Mouse (Mus musculus): ENCODE data around the gene Wdfy4. TPM values are rescaled to one million over a fixed set of nuclear protein-coding genes. Genes with fewer than 3 reads are reported as not detected.

Gene Wdfy4
- polyA plus RNA-seq, 1 experiment from 2014 or later = 0.22 TPM

- Histone ChIP-seq H3K4me3 (no peak overlapping the region), H3K27me3 (replicated peaks) (no peaks in the 10 kb centered on the region), H3K4me2 (no peak overlapping the region), H3K9ac (no peak overlapping the region), H3K9me3 (replicated peaks) (no peaks in the 10 kb centered on the region), H3K4me1 (replicated peaks) (no peaks in the 10 kb centered on the region), H3K27ac (ENCODE audit: poor library complexity, severe bottlenecking) (no peak overlapping the region), H3K36me3 (no peaks in the 10 kb centered on the region)
- WGBS = 88% methylated on average over 21 of the region's 21 CpGs
- ATAC-seq (ENCODE audit: insufficient number of reproducible peaks, low FRiP score) = no peak
These were observed 4.6 kb upstream of the Wdfy4 start for GRCm38 (mm10) chr14:33189849-33190423.

DNA sequence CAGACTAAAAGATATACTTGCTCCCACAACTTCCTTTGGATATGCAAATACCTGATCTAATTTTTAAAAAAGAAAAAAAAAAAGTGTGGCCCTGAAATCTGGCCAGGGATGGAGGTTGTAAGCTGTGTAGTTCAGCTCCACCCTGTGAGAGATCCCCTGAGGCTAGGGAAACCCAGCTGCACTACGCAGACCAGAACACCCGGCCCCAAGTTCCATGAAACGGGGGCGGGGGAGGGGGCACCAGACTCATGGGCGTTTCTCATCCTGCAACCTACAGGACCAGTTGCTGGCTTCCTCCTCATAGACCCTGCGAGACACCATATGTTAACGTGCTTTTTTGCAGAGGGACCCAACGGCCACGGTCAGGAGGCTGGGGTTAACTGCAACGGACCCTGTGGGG is 3.9 kb upstream of the Wdfy4 start:
- Histone ChIP-seq H3K9ac (no peak overlapping the region), H3K27me3 (replicated peaks) (no peaks in the 10 kb centered on the region), H3K4me1 (replicated peaks) (no peaks in the 10 kb centered on the region), H3K9me3 (replicated peaks) (no peaks in the 10 kb centered on the region), H3K4me3 (no peak overlapping the region), H3K36me3 (no peaks in the 10 kb centered on the region), H3K4me2 (no peak overlapping the region), H3K27ac (ENCODE audit: poor library complexity, severe bottlenecking) (no peak overlapping the region)
- no peak for ATAC-seq (ENCODE audit: insufficient number of reproducible peaks, low FRiP score)
- 65% methylated on average over 10 of the region's 10 CpGs for WGBS

GRCm38 (mm10) chr14:33187201-33187600 is 1.9 kb upstream of the Wdfy4 start:
- no peak for ATAC-seq (ENCODE audit: insufficient number of reproducible peaks, low FRiP score)
- no peaks in the 10 kb centered on the region for H3K27me3 ChIP-seq (replicated peaks)
- no peaks in the 10 kb centered on the region for H3K4me1 ChIP-seq (replicated peaks)
- H3K27ac ChIP-seq (ENCODE audit: poor library complexity, severe bottlenecking) = no peak overlapping the region
- H3K9me3 ChIP-seq (replicated peaks) = no peaks in the 10 kb centered on the region
- H3K9ac ChIP-seq = no peak overlapping the region
- WGBS = 67% methylated on average over 4 of the region's 4 CpGs
- H3K4me2 ChIP-seq = no peak overlapping the region
- no peaks in the 10 kb centered on the region for H3K36me3 ChIP-seq
- no peak overlapping the region for H3K4me3 ChIP-seq

DNA sequence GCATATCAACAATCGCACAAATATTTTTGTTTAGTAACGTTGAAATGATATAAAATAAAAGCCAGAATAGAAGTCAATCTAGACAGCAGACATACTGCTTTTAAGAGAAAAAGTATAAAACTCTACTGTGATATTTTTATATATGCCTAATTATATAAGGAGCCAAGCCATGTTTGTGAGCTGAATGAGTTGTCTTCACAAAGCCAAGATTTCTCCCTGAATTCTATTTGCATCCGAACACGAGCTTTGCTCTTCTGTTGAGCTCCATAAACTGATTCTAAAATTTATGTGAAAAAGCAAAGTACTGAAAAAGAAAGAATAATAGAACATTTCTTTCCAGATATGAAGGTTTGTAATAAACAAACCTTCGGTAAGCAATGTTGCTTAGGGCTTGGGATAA is 5.2 kb downstream of the Wdfy4 start:
- Histone ChIP-seq H3K4me3 (no peak overlapping the region), H3K36me3 (no peaks in the 10 kb centered on the region), H3K27me3 (replicated peaks) (peaks cover 7% of the 10 kb centered on the region; the same call in 1 of the 2 replicates), H3K9me3 (replicated peaks) (no peaks in the 10 kb centered on the region), H3K9ac (no peak overlapping the region), H3K27ac (ENCODE audit: poor library complexity, severe bottlenecking) (no peak overlapping the region), H3K4me1 (replicated peaks) (no peaks in the 10 kb centered on the region), H3K4me2 (no peak overlapping the region)
- no peak for ATAC-seq (ENCODE audit: insufficient number of reproducible peaks, low FRiP score)
- whole genome bisulfite sequencing = 82% methylated on average over 5 of the region's 5 CpGs

- WGBS = 70% methylated on average over 4 of the region's 4 CpGs
- H3K4me2 ChIP-seq = no peak overlapping the region
- no peaks in the 10 kb centered on the region for H3K4me1 ChIP-seq (replicated peaks)
- H3K27ac ChIP-seq (ENCODE audit: poor library complexity, severe bottlenecking) = no peak overlapping the region
- peaks cover 7% of the 10 kb centered on the region; the same call in 1 of the 2 replicates for H3K27me3 ChIP-seq (replicated peaks)
- H3K9ac ChIP-seq = no peak overlapping the region
- ATAC-seq (ENCODE audit: insufficient number of reproducible peaks, low FRiP score) = no peak
- H3K9me3 ChIP-seq (replicated peaks) = no peaks in the 10 kb centered on the region
- no peaks in the 10 kb centered on the region for H3K36me3 ChIP-seq
- H3K4me3 ChIP-seq = no peak overlapping the region
These were observed 10.1 kb downstream of the Wdfy4 start for GRCm38 (mm10) chr14:33175059-33175821.

GRCm38 (mm10) chr14:33171942-33172341 is 13.4 kb downstream of the Wdfy4 start:
- Histone ChIP-seq H3K4me3 (no peak overlapping the region), H3K27ac (ENCODE audit: poor library complexity, severe bottlenecking) (no peak overlapping the region), H3K9me3 (replicated peaks) (no peaks in the 10 kb centered on the region), H3K27me3 (replicated peaks) (peaks cover 2% of the 10 kb centered on the region; the same call in 1 of the 2 replicates), H3K9ac (no peak overlapping the region), H3K4me2 (no peak overlapping the region), H3K4me1 (replicated peaks) (no peaks in the 10 kb centered on the region), H3K36me3 (no peaks in the 10 kb centered on the region)
- 64% methylated on average over 1 of the region's 1 CpGs for WGBS
- ATAC-seq (ENCODE audit: insufficient number of reproducible peaks, low FRiP score) = no peak

DNA sequence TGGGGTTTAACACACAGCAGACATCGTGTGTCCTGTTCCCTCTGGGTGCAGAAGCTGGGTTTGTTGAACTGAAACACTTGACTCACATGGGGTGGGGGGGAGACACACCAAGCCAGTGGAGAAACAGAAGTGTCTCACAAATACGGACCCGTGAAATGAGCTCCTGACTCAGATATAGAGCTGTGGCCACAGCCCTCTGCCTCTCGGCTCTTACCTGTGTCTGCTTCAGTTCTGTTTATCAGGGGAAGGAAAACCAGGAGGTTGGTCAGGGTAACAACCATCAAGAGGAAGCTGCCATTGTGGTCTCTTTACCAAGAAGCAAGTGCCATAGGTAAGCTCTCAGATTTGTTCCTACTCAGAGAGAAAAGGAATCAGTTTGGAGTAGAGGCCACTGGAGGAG is 16.6 kb downstream of the Wdfy4 start:
- Histone ChIP-seq H3K4me2 (no peak overlapping the region), H3K9ac (no peak overlapping the region), H3K4me1 (replicated peaks) (no peaks in the 10 kb centered on the region), H3K36me3 (no peaks in the 10 kb centered on the region), H3K27ac (ENCODE audit: poor library complexity, severe bottlenecking) (no peak overlapping the region), H3K9me3 (replicated peaks) (no peaks in the 10 kb centered on the region), H3K27me3 (replicated peaks) (peaks cover 4% of the 10 kb centered on the region; the same call in 1 of the 2 replicates), H3K4me3 (no peak overlapping the region)
- 81% methylated on average over 4 of the region's 4 CpGs for WGBS
- no peak for ATAC-seq (ENCODE audit: insufficient number of reproducible peaks, low FRiP score)

DNA sequence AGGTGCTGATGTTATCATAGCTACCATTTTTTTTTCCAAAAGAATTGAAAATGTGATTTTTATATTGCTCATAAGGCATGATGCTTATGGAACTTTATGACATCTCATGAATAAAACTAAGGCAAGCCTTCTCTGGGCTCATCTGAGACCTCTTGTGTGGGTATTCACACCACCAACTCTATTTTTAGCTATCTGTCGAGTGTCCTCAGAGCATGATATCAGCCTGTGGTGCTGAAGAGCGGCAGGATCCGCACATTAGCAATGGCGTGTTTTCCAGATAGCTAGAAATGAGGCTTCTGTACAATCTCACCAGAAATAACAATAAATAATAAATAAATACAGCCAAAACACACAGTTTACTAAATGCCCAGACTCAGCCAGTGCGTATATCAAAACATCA is 23.1 kb downstream of the Wdfy4 start:
- H3K4me3 ChIP-seq = no peak overlapping the region
- H3K36me3 ChIP-seq = no peaks in the 10 kb centered on the region
- peaks cover 14% of the 10 kb centered on the region; the same call in 1 of the 2 replicates for H3K4me1 ChIP-seq (replicated peaks)
- no peak overlapping the region for H3K9ac ChIP-seq
- H3K27me3 ChIP-seq (replicated peaks) = peaks cover 2% of the 10 kb centered on the region; the same call in 1 of the 2 replicates
- H3K27ac ChIP-seq (ENCODE audit: poor library complexity, severe bottlenecking) = no peak overlapping the region
- no peaks in the 10 kb centered on the region for H3K9me3 ChIP-seq (replicated peaks)
- no peak for ATAC-seq (ENCODE audit: insufficient number of reproducible peaks, low FRiP score)
- H3K4me2 ChIP-seq = no peak overlapping the region
- WGBS = 39% methylated on average over 5 of the region's 5 CpGs

GRCm38 (mm10) chr14:33158268-33158667 is 27.0 kb downstream of the Wdfy4 start:
- Histone ChIP-seq H3K36me3 (no peaks in the 10 kb centered on the region), H3K9ac (no peak overlapping the region), H3K4me1 (replicated peaks) (peaks cover 14% of the 10 kb centered on the region; the same call in 1 of the 2 replicates), H3K4me2 (no peak overlapping the region), H3K27me3 (replicated peaks) (no peaks in the 10 kb centered on the region), H3K4me3 (no peak overlapping the region), H3K9me3 (replicated peaks) (no peaks in the 10 kb centered on the region), H3K27ac (ENCODE audit: poor library complexity, severe bottlenecking) (no peak overlapping the region)
- 60% methylated on average over 3 of the region's 3 CpGs for WGBS
- no peak for ATAC-seq (ENCODE audit: insufficient number of reproducible peaks, low FRiP score)

- no peak for ATAC-seq (ENCODE audit: insufficient number of reproducible peaks, low FRiP score)
- 22% methylated on average over 1 of the region's 1 CpGs for WGBS
- no peaks in the 10 kb centered on the region for H3K36me3 ChIP-seq
- H3K9me3 ChIP-seq (replicated peaks) = no peaks in the 10 kb centered on the region
- H3K4me2 ChIP-seq = no peak overlapping the region
- H3K27ac ChIP-seq (ENCODE audit: poor library complexity, severe bottlenecking) = no peak overlapping the region
- H3K4me3 ChIP-seq = no peak overlapping the region
- no peak overlapping the region for H3K9ac ChIP-seq
- H3K4me1 ChIP-seq (replicated peaks) = 0 out of 2 replicates have a peak, but pooled peaks cover 3% of the 10 kb centered on the region
- peaks cover 16% of the 10 kb centered on the region; the same call in 1 of the 2 replicates for H3K27me3 ChIP-seq (replicated peaks)
These were observed 32.4 kb downstream of the Wdfy4 start for GRCm38 (mm10) chr14:33152941-33153340.

GRCm38 (mm10) chr14:33146287-33146686 is 39.0 kb downstream of the Wdfy4 start:
- ATAC-seq (ENCODE audit: insufficient number of reproducible peaks, low FRiP score) = no peak
- Histone ChIP-seq H3K27ac (ENCODE audit: poor library complexity, severe bottlenecking) (no peak overlapping the region), H3K27me3 (replicated peaks) (peaks cover 16% of the 10 kb centered on the region; the same call in 1 of the 2 replicates), H3K4me1 (replicated peaks) (0 out of 2 replicates have a peak, but pooled peaks cover 3% of the 10 kb centered on the region), H3K4me2 (no peak overlapping the region), H3K9me3 (replicated peaks) (no peaks in the 10 kb centered on the region), H3K9ac (no peak overlapping the region), H3K36me3 (no peaks in the 10 kb centered on the region), H3K4me3 (no peak overlapping the region)
- WGBS = 8% methylated on average over 2 of the region's 2 CpGs
